Mouse (Mus musculus) lung, adult 2 months (tissue): Measurements from ENCODE around the gene Gm13030. TPM values are rescaled to one million over a fixed set of nuclear protein-coding genes. Genes with fewer than 3 reads are reported as not detected.
A peak's percentile ranks its signal among the peaks of the same experiment; 100 is the strongest.
"Not testable (repeated sequence)": the region's sequence is repeated elsewhere in the genome, so short reads cannot be mapped to it uniquely, and the experiment has no call there.

Source experiments
- DNase-seq: peaks from one replicate; pipeline ENCODE4 v3.0.0; 2022
- H3K4me1 ChIP-seq: fragments of 200-500 bp; 2 replicates; pipeline ENCODE4 v1.6.1; 2011; ENCODE audit warnings: low read length; ENCODE audit not compliant: control insufficient read depth, insufficient read depth
- H3K4me3 ChIP-seq: fragments of 200-500 bp; replicated peaks from 2 replicates; pipeline ENCODE3; 2011; ENCODE audit warnings: low read depth, mild to moderate bottlenecking, control low read depth, low read length; ENCODE audit errors: extremely low read depth
- CTCF ChIP-seq: fragments of 200-500 bp; IDR thresholded peaks from 2 replicates; pipeline ENCODE4 v1.5.1; 2011; ENCODE audit warnings: mild to moderate bottlenecking, low read length, control low read depth; ENCODE audit not compliant: insufficient read depth
- POLR2A ChIP-seq: fragments of 200-500 bp; IDR thresholded peaks from 2 replicates; pipeline ENCODE4 v1.6.1; 2011; ENCODE audit warnings: low read depth, mild to moderate bottlenecking, control low read depth, low read length, borderline replicate concordance; ENCODE audit errors: extremely low read depth
- WGBS: fragments of 180-500 bp; shearing (Covaris S2); methylation state at CpG from one replicate; pipeline ENCODE4 v1.1.7; 2018; 5-methylcytosine and 5-hydroxymethylcytosine counted together
- polyA plus RNA-seq: library from polyadenylated mRNA; depleted of rRNA; stranded (reverse); fragments of >200 nt; gene quantifications from 2 replicates; pipeline ENCODE4 v1.2.3, GENCODE M21; 2012

Gene Gm13030
- polyA plus RNA-seq, 1 experiment, result not detected

DNA sequence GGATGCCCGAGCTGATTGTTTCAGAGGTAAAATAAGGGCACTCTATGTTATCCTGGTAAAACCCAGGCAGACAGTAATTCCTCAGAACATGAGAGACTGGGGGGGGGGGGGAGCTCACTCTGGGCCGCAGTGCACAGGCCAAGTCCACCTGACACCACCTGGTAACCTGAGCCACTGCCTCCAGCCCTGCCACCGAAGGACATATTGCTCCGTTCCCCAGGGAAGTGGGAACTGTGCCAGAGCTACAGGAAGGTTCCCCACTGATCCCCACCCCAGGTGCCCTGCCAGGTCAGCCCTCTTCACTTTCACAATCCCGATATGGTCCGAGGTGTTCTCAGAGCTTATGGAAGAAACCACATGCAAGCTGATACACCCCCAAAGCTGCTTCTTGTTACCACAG, 18.9 kb upstream of the Gm13030 start:
- WGBS, result 73% methylated on average over 5 of the region's 6 CpGs
- TF ChIP-seq POLR2A, result no peak
- TF ChIP-seq CTCF, result no peak

DNA sequence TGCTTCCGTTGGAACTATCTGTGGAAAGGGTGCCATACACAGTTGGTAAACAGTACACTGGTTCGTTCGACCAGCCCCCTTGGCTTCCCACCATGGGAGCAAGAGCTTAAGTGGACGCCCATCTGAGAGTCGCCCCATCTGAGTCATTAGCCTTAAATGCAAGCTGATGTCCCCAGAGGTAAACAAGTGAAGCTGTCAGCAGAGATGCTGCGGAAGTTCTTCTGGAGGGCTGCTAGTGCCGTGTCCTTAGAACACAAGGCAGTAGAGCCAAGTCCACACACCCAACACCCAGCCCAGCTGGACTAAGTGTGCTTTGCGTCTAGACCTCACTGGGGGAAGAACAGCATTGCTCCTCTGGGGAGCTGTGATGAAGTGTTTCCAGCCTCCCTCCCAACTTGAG, 15.9 kb upstream of the Gm13030 start:
- no peaks in the 10 kb centered on the region for H3K4me1 ChIP-seq
- no peak for DNase-seq
- H3K4me3 ChIP-seq, result no peak overlapping the region
- 51% methylated on average over 8 of the region's 8 CpGs for WGBS
- TF ChIP-seq POLR2A (no peak), CTCF (no peak)

More for the DNA sequence above, 18.9 kb upstream of the Gm13030 start:
- Histone ChIP-seq H3K4me3 (no peak overlapping the region), H3K4me1 (no peaks in the 10 kb centered on the region)
- DNase-seq, result no peak

DNA sequence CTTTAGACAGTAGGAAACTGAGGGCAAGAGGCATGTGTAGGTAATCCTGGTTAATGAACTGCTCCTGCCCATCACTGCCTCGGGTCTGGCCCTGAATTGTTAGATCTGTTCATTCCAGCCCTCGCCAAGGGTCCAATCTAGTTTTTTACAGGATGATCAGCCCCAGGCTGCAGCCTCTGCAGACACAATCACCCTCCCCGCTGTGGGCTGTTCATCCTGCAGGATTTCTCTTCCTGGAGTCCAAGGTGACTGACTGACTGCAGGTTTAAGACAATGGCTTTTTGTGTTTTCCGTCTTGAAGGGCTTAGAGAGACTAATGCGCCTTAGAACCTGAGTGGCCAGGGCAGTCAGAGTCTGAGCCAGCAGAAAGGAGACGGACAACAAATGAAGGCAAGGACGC, 15.4 kb upstream of the Gm13030 start:
- WGBS, result 50% methylated on average over 7 of the region's 7 CpGs
- Histone ChIP-seq H3K4me3 (no peak overlapping the region), H3K4me1 (no peaks in the 10 kb centered on the region)
- TF ChIP-seq CTCF, result no peak
- no peak for TF ChIP-seq POLR2A
- DNase-seq, result no peak

DNA sequence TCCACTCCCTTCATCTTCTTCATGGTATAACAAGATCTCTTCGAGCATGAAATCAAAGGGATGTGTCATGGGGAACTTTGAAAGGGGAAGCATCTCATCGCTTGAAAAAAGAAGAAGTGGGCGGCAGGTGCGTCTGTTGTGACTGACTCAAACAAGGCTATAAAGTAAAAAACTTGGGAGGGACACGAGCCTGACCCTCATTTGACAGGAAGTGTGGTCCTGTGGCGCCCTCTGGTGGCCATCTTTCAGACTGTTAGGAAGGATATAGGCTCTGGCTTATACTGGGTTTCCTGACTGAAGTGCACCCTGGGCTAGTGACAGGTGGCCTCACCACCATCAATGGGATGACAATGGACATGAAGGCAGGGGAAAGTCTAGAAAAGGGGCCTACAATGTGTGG, 10.5 kb upstream of the Gm13030 start:
- TF ChIP-seq CTCF (peak; percentile 76), POLR2A (no peak)
- Histone ChIP-seq H3K4me1 (no peaks in the 10 kb centered on the region), H3K4me3 (no peak overlapping the region)
- peak; percentile 78 for DNase-seq
- 12% methylated on average over 6 of the region's 6 CpGs for WGBS

DNA sequence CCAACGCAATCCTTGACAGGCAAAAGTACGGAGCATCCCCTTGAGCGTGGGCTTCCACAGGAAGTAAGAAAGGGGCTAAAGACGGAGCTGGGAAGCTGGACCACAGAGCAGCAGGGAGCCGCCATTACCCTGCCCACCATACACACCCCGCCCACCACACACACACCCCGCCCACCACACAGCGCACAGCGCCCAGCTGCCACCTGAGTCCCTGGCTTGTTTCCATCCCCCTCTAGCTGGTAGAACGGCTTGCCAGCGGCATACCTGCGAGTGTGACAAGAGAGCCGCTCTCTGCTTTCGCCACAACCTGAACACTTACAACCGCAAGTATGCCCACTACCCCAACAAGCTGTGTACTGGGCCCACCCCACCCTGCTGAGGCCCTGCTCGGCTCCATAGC, 8.4 kb upstream of the Gm13030 start:
- DNase-seq, result no peak
- no peak for TF ChIP-seq POLR2A
- no peak for TF ChIP-seq CTCF
- H3K4me1 ChIP-seq, result no peaks in the 10 kb centered on the region
- no peak overlapping the region for H3K4me3 ChIP-seq
- WGBS, result 16% methylated on average over 16 of the region's 16 CpGs

DNA sequence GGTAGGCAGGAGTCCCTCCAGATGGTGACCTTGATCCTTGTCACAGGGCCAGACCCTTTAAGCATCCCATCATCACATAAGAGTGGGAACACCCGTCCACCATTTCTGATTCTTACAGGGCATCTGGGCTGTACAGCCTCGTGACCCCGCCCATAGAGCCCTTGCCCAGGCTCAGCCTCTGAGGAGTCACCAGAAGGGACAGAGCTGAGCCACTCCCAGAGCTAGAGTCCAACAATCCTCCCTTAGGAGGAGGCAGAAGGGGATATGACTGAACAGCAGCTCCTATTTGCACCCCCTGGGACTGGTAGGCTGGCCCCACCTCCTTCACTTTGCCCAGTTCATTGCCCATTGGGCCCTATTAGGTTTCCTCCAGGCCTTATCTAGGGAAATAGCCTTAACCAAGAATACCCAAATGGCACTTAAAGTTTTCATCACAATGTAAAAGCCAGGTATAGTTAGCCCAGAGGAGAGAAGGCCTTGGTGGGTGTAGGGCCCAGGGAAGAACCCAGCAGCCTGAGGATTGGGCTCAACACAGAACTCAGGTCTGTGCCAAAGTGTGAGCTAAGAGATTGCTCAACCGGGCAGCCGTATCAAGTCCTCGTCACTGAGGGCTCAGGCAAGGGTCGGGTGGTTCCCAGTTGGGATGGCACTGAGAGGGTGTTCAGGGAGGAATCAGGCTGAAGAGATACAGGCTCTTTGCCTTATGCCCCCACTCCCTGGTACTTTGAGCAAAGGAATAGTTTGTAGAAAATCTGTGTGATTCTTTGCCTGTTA, 7.2 kb upstream of the Gm13030 start:
- Histone ChIP-seq H3K4me3 (no peak overlapping the region), H3K4me1 (no peaks in the 10 kb centered on the region)
- WGBS, result 50% methylated on average over 7 of the region's 7 CpGs
- no peak for DNase-seq
- TF ChIP-seq POLR2A (no peak), CTCF (no peak)

DNA sequence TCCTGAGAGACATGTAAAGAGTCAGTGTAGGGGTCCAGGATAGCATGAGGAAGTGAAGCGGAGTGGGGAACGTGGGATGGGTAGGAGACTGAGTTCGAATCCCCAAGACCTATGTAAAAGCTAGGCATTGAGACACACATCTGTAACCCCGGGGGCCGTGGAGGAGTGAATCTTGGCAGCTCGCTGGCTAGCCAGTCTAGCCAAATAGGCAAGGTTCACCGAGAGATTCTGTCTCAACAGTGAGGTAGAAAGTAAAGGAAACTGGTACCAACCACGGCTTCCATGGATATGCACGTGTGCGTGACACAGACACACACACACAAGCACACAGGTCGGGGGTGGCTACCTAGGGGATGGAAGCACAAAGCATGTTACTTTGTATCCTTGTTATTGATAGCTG, 6.0 kb upstream of the Gm13030 start:
- TF ChIP-seq POLR2A (no peak), CTCF (no peak)
- Histone ChIP-seq H3K4me1 (no peaks in the 10 kb centered on the region), H3K4me3 (no peak overlapping the region)
- DNase-seq, result no peak
- WGBS, result 85% methylated on average over 11 of the region's 11 CpGs

DNA sequence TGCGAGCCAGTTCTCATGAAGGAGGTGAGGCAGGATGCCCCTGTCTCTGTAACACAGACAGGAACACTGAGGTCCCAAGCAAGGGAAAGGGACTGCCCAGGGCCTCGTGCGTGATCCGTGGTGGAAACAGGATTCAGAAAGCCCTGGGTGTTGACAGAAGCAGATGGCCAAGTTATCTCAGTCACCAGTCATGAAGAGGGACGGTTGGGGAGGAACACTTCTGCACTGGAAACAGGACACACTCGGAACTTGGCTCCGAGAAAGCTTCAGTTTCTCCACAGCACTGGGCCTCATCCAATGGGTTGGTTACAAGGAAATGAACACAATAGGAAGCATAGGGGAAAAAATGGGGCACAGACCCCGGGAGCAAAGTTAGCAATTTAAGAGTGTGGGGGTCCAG, 5.0 kb upstream of the Gm13030 start:
- DNase-seq, result no peak
- H3K4me3 ChIP-seq, result no peak overlapping the region
- 33% methylated on average over 8 of the region's 8 CpGs for WGBS
- no peaks in the 10 kb centered on the region for H3K4me1 ChIP-seq
- no peak for TF ChIP-seq POLR2A
- TF ChIP-seq CTCF, result no peak

DNA sequence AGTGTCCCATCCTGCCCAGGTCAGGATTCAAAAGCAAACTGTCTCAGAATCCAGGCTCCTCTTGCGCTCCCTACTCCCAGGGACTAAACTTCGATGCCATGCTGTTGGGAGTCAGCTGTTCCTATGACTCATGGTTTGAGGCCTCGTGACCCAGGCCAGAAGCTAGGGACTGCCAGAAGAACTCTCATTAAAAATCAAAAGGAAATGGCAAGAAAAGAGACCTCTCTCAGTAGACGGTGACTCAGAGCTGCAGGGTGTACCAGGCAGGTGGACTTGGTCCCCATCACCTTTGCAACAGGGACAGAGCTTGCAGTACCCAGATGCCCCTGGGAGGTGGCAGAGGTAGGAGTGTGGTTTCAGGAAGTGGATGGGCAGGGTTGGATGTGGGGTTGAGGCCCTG, 4.0 kb upstream of the Gm13030 start, which contains the start of gene Pla2g2e:
Gene Pla2g2e (plus strand): TSS at position 212 of the 400 bp plus-strand sequence.
- WGBS, result 48% methylated on average over 4 of the region's 4 CpGs
- DNase-seq, result no peak
- H3K4me3 ChIP-seq, result no peak within 1 kb of the TSS
- H3K4me1 ChIP-seq, result no peaks in the 10 kb centered on the region
- no peak for TF ChIP-seq CTCF
- TF ChIP-seq POLR2A, result no peak

DNA sequence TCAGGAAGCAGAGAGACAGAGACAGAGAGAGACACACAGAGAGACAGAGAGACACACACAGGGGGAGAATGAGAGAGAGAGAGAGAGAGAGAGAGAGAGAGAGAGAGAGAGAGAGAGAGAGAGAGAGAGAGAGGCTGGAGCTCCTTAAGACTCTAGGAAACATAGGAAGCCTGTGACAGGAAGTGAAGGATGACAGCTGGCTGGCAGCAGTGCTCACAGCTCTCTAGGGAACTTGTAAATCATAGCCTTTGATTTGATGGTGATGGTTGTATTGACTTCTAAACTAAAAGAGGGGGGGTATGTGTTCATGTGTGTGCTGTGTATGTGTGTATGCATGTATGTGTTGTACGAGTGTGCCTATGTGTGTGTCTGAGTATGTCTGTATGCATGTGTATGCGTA, 2.2 kb upstream of the Gm13030 start:
- WGBS, result 99% methylated on average over 2 of the region's 2 CpGs
- no peak for DNase-seq
- Histone ChIP-seq H3K4me1 (no peaks in the 10 kb centered on the region), H3K4me3 (no peak overlapping the region)
- TF ChIP-seq CTCF (no peak), POLR2A (no peak)

DNA sequence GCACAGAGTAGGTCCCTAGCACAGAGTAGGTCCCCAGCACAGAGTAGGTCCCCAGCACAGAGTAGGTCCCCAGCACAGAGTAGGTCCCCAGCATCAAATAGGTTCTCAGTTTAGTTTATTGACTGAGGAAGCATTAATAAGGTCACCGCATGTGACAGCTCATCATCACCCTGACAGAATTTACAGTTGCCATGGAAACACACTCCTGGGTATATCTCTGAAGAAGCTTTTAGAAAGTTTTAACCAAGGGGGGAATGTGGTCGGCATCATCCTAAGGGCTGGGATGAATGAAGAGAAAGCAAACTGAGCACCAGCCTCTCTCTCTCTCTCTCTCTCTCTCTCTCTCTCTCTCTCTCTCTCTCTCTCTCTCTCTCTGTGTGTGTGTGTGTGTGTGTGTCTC, 1.5 kb upstream of the Gm13030 start:
- H3K4me3 ChIP-seq, DNase-seq, H3K4me1 ChIP-seq: not testable (repeated sequence)
- 72% methylated on average over 2 of the region's 2 CpGs for WGBS
